Mouse (Mus musculus) testis, adult 2 months (tissue): ENCODE data around the gene Pde2a.

Experiments used
- CTCF ChIP-seq: fragments of 200-500 bp; IDR thresholded peaks from 2 replicates; pipeline ENCODE4 v1.5.1; 2012; ENCODE audit warnings: low read depth, mild to moderate bottlenecking, inconsistent platforms, low read length, moderate library complexity; ENCODE audit not compliant: control insufficient read depth, insufficient read depth, insufficient replicate concordance
- POLR2A ChIP-seq: fragments of 200-500 bp; IDR thresholded peaks from 2 replicates; pipeline ENCODE4 v1.6.1; 2012; ENCODE audit warnings: low read depth, mild to moderate bottlenecking, inconsistent platforms, low read length, moderate library complexity; ENCODE audit not compliant: control insufficient read depth

GRCm38 (mm10) chr7:101394569-101394968, 26.9 kb upstream of the Pde2a start:
- TF ChIP-seq CTCF (no peak), POLR2A (no peak)
